Mouse (Mus musculus) left cerebral cortex, postnatal 4 days (tissue): ENCODE measurements around the gene Gm10184. TPM values are rescaled to one million over a fixed set of nuclear protein-coding genes. Genes with fewer than 3 reads are reported as not detected.
"Not testable (repeated sequence)": the region's sequence is repeated elsewhere in the genome, so short reads cannot be mapped to it uniquely, and the experiment has no call there.

Experiments
- DNase-seq: peaks from one replicate; pipeline ENCODE4 v3.0.0-alpha.2; 2022
- intact Hi-C: fragments of 180-260 bp; cut with DNase I; formaldehyde crosslinking; loops from one replicate; pipeline ENCODE4 v1.15.1; 2025
- total RNA-seq, 2 experiments: library from RNA; stranded (reverse); gene quantifications; 2 replicates each; pipeline ENCODE4 v1.2.3; 2021

The Gm10184 gene
- total RNA-seq, result 10 to 100 TPM; 16.8 to 18.6 TPM

DNA sequence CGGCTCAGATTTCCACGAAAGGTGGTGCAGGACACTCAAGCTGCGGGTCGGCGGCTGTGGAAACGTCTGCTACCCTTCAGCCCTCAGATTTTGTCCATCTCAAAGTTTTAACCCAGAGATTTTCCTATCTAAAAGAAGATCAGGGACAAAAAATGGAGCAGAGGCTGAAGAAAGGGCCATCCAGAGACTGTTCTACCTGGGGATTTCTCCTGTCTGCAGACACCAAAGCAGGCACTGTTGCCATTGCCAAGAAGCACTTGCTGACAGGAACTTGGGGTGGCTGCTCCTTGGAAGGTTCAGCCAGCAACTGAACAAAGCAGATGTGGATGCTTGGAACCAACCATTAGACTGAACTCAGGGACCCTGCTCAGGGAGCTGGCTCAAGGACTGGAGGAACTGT lies at the start of gene Gm10184:
Gene Gm10184, minus strand, starts transcription at position 101 of the 400 bp plus-strand sequence.
- intact Hi-C loops, result no loop called here
- DNase-seq, result no peak

DNA sequence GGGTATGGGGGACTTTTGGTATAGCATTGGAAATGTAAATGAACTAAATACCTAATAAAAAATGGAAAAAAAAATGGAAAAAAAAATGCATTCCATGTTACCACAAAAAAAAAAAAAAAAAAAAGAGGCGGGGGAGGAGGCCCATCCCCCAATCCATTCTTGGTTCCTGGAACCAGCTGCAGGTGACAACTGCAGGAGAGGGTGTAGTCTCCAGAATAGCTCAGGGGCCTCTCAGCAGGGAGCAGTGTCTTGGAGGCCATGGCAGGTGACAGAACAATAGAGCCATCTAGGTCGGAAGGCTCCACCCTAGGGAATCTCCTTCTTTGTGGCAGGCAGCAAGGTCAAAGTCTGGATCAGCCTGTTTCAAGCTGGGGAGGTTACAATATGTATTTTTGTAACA lies 23.7 kb upstream of the Gm10184 start:
- intact Hi-C loops, result no loop called here

DNA sequence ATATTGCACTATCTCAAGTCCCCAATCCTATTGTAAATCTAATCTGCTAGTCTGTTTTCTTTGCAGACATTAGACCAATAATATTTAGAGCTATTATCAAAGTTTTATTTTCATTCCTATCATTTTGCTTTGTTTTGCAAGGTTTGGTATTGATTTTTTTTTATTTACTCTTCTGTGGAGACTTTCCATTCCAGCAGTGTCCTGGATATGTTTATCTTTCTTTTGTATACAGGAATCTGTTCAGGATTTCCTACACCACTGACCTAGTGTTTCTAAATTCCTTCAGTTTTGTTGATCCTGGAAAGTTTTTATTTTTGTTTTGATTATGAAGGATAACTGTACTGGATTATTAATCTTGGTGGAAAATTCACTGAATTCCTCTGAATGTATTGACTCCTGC lies 2.6 kb downstream of the Gm10184 start:
- intact Hi-C loops, result no loop called here
- no peak for DNase-seq

More for the DNA sequence above, 23.7 kb upstream of the Gm10184 start:
- no peak for DNase-seq

DNA sequence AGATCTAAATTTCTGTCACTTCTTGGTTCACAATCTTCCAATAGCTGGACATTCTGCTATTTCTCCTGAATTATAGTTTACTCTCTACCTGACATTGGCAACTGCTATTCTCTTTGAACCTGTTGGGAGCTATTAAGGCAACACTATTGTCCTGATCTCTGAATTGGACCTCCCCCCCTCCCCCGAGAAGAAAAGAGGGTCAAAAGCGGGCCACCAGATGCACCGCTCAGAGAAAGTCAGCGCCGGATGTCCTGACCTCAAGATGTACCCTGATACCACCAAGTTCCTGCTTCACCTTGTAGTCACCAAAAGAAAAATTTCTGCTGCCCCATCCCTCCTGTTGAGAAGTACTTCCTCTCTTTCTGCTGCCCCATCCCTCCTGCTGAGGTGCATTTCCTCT lies 5.5 kb downstream of the Gm10184 start:
- intact Hi-C loops, DNase-seq: not testable (repeated sequence)

DNA sequence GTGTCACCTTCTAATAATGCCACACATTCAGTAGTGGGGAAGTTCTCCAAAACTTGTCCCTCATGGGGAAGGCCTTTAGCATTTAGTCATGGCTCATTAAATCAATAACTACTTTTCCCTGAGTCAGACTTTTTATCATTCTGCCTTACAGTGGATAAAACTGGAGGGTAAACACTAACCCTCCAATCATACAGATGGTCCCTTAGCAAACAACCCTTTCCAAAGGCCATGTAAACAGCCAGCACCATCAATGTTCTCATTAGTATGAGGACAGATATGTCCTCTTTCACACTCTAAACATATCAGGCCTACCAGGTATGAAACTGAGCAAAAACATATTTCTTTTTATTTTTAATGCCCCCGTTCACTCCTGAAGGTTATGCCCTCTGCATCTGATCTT lies 7.5 kb downstream of the Gm10184 start:
- no peak for DNase-seq
- intact Hi-C loops, result no loop called here

DNA sequence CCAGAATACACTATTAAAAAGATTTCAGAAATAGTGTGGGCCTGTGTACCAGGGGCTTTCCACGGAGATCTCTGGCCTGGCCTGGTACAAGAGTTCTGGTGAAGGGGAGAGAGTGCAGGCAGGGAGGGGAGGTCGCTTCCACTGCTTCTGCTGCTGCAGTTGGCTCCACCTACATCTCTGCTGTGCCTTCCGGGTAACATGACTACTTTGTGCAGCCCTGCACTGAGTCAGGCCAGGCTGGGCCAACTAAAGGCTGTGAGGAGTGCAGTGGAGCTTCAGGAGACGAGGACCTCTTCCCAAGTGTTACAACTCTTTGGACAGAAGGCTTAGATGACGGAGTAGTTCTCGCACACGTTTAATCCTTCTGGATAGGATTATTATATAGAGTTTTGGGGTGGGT lies 9.6 kb downstream of the Gm10184 start:
- no peak for DNase-seq
- intact Hi-C loops, result no loop called here

DNA sequence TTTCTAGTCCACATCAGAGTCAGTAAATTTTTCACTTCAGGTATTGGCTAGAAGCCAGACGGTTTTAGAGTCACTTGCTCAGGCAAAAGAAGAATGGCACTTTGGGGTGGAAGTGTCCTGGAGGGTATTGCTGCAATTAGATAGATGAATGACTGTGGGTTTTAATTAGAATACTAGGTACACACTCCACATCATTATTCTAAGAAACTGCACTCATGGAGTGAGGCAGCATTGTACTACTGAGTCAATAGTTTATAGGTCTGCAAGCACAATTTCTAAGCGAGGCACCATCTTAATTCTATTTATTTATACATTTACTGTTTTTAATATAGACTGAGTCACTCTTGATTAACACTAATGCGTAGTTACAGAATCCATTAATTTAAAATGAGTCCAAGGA lies 10.4 kb downstream of the Gm10184 start:
- no peak for DNase-seq
- intact Hi-C loops, result no loop called here

DNA sequence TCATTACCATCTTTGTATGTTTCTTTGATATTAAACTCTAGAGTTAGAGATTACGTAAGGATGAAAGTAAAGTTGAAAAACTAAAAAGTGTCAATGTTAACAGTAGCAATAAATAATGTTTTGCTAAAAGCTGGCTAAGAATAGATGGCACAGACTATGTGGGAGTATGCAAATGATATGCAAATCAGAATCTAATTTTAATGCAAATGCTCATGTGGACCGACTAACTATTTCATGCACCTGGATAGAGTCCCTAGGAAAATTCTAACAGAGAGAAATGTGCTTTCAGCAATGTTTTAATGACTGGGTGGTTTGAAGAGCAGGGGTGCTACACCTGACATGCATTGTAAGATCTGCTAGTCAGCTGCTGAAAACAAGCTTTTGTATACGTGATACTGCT lies 45.3 kb downstream of the Gm10184 start:
- intact Hi-C loops, result no loop called here
- no peak for DNase-seq
